Mouse (Mus musculus) heart, adult 9 months (tissue): ENCODE data around the gene F11r.

Experiments used
- DNase-seq, 2 experiments: peaks; one replicate each; pipeline ENCODE4 v3.0.0; 2022; ENCODE audit warnings: low spot score in 2 of 2

The F11r gene

DNA sequence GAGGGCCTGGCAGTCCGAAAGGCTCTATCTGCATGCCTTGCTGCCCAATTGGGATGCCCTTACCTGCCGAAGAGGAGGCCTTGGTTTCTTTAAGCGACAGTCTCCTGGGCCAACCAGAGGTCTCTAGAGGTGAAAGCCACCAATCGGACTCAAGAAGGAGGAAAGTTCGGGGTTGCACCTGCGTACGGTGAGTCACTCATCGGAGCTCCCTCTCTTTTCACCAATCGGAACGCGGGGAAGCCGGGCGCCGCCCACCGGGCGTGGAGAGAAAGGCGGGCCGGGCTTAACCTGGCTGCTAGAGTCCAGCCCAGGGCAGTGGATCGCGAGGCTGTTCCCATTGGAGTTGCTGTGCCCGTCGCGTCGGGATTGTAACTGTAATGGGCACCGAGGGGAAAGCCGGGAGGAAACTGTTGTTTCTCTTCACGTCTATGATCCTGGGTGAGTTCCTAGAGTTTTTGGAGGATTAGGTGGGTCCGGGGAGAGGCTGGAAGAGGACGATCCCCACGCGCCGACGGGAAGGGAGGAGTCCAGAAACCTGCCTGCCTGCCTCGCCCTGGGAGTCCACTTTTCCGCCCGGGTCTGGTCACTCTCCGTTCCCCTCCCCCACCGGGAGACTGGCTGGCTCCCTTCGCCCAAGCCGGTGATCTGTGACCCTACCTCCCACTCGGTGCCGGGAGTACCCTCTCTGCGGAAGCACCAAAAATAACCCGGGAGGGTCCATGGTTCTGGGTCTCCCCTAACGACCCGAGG, at the start of gene F11r:
Gene F11r, plus strand, starts transcription at position 272 of the 750 bp plus-strand sequence.
- peak; percentile 82 to 87 for DNase-seq

DNA sequence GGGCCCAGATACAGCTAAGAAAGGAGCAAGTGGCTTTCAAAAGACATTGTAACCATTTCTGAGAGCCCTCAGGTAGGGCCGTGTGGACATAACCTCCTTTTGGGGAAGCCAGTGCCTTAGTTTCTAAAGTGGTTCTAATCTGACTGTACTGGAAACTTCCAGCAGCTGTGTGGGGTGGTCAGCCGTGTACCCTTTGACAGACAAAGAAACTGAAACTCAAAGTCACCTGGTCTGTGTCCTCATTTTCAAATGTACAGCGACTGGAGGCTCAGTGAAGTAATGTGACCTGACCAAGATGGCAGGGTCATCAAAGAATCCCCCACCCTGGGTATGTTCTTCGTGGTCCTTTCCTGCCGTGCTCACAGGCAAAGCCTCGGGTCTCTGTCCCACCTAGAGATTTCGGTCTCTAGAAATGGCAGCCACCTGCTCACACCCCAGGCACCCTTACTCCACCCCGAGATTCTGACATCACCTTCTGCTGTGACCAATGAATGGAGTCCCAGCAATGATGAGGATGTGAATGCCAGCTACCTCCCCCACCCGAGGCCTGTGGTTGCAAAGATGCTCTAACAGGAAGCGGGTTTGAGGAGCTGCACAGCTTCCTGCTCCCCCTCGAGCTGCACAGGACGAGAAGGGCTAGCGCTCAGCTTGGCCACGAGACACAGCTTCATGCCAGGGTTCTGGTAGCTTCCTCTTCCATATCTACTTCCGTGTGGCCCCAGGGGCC, 48.8 kb upstream of the F11r start, which contains the start of gene Arhgap30:
Gene Arhgap30, plus strand, starts transcription at position 579 of the 727 bp plus-strand sequence.
- DNase-seq = peak; percentile 49 to 82

GRCm38 (mm10) chr1:171390101-171390500, 47.2 kb upstream of the F11r start:
- DNase-seq = peak; percentile 34 to 62

GRCm38 (mm10) chr1:171401821-171402220, 35.5 kb upstream of the F11r start:
- DNase-seq = no peak

DNA sequence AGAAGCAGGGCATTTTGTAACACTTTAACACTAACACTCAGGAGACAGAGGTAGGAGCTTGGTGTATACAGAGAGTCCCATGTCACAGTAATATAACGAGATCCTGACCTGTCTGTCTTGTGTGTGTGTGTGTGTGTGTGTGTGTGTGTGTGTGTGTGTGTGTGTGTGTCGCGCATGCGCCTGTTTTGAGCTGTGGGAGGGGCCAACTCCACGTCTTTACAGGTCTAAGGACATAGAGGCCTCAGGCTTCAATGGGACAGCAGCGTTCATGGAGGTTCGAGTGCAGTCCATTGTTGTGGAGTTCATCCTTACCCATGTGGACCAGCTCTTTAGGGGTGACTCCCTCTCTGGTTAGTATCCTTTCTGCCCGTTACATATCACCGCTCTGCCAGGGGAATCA, 34.3 kb upstream of the F11r start:
- DNase-seq = no peak

DNA sequence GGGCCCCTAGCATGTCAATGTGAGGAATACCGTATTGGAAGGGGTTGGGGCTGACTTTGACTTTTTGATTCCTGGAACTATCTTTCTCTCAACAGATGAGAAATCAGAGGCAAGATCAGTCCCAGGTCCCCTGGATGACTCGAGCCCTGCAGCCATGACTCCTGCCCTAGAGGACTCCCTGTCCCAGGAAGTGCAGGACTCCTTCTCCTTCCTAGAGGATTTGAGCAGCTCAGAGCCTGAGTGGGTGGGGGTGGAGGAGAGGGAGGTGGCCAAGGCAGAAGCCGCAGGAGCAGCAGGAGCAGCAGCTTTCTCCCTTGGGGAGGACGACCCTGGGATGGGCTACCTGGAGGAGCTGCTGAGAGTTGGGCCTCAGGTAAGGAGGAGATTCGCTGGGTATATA, 30.1 kb upstream of the F11r start:
- no peak for DNase-seq

GRCm38 (mm10) chr1:171410231-171410630, 27.1 kb upstream of the F11r start:
- DNase-seq = no peak

GRCm38 (mm10) chr1:171410947-171411484, 26.3 kb upstream of the F11r start, which contains the start of gene Usf1:
Gene Usf1 (plus strand): TSS chr1:171411313.
- peak; percentile 94 to 95 for DNase-seq

DNA sequence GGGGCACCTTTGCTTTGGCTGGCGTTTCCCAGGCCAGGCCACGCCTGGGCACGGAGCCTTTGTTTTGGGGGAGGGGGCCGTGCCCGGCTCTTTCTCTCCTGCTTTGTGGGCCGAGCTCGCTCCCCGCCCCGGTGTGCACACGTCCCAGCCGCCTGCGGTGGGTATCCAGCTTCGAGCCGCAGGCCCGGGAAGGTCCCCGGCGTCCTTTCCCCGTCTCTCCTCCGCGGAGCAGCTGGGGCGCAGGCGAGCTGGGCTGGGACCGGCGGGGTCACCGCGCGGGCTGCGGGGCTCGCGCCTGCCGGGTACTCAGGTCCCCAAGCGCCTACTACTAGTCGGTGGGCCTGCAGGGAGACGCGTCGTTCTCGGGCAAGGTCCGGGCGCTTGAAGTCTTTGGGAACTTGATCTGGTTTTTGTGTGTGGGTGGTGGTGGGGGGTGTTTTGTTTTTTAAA, 25.8 kb upstream of the F11r start:
- no peak for DNase-seq

GRCm38 (mm10) chr1:171412001-171412441, 25.3 kb upstream of the F11r start:
- DNase-seq = peak; percentile 39 to 48

DNA sequence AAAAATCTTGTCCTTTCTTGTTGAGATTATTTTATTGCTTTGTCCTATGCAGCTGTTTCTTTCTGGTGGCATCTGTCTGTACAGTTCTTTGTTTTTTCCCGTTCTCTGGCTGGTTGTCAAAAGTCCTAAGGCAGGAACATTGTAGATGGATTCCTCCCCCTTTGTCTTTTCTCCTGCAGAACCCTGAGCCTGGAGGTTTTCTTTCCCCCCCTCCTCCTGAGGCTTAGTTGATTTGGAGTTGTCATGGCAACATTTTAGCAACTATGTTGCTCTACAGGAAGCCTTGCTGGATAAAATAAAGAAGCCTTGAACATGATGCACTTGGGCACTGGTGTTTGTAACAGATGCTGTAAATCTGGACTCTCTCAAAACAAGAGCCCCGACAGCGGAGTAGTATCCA, 24.9 kb upstream of the F11r start:
- DNase-seq = peak; percentile 26 to 39

DNA sequence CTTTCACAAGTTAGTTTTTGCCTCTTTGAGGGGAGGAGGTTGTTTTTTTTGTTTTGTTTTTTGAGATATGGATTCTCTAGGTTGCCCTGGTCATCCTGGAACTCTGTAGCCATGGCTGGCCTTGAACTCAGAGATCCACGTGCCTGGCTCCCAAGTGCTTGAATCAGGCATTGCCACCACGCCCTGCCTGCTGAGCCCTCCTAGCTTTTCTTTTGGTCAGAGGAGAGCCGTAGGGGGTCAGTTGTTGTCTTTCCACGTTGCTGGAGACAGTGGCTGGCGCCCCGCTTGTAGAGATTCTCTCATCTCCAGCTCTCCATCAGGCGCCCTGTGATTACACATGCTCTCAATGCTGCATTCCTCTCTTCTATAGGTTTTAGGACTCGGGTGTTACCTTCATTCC, 23.7 kb upstream of the F11r start:
- no peak for DNase-seq

DNA sequence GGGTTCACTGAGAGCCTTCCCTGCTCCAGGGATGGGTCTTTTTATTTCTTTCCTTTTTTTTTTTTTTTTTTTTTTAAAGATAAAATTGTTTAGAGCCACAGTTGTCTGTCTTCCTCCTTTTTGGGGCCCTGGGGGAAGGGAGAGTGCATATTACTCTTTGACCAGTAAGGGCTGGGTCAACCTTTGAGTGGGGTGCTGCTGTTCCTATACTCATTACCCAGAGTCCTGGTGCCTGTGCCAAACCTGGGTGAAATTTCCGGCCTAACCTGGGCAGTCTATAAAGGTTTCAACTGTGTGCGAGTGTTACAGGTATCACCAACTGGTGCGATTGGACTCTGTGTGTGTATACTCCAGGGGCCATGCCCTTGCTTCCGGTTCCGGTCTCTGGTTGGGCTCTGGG, 18.7 kb upstream of the F11r start, which contains the start of gene Tstd1:
Gene Tstd1, plus strand, starts transcription at position 213 of the 400 bp plus-strand sequence.
- no peak for DNase-seq

DNA sequence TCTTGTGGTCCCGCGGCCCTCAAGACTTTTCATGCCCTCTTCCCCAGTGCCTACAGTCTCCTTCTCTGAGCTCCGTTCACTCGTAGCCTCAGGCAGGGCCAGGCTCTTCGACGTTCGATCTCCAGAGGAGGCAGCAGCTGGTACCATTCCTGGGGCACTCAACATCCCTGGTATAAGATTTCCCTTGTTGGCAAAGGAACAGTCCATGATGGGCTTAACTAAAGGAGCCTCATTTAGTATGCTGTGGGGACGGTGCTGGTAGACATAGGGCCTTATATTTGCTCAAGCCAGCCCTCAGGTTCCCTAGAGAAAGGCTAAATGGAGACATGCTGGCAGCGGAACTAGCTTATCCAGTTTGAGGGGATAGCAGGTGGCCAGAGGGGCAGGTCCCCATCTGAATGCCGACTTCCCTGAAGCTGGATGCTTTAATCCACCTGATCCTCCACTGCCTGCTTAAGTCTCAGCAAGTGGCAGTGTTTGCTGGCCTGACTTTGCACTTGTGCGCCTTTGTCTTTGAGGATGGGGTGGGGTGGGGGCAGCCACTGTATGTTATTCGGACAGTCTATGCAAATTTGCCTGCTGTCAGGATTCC, 17.9 kb upstream of the F11r start:
- no peak for DNase-seq

- DNase-seq = no peak
Observed at GRCm38 (mm10) chr1:171419905-171420304, 17.4 kb upstream of the F11r start.

DNA sequence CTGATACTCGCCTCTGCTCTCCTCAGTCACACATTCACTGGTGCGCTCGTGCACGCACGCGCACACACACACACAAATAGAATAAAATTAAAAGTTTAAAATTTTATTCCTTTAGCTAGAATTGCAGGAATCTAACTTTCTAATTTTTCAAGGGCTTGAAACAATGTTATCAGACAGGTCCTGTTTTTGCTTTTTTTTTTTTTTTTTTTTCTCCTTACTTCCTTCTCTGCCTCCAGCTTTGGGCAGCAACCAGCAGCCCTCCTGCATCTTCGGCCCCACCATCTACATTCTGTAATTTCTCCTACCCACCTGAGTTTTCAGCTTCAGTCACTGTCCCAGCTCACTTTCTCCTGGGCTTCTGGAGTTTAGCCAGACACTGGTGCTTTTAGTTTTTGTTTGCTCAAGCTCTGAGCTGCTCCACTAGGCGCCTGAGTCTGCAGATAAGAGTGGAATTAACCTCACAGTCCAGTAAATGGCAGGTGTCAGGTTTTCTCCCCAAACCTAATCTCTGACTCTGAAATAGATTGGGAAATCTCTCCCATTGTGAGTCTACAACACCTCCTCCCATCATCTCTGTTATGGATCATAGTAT, 14.7 kb upstream of the F11r start:
- DNase-seq = no peak

DNA sequence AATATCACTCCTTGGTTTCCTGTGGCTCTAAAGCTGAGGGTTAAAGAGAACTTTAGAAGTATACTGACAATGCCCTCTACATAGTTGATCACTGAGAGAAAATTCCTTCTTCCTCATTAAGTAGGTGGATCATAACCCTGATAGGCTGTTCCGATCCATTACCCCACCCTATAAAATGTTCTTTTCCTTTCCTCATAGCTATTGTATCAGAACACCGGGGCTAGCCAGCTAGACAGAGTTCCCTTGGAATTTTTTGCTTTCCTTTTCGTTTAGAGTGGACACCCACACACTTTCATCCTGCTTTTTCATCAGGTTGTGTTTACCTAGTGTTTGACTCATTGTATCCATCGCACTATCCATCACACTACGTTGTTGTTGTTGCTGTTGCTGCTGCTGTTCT, 12.7 kb upstream of the F11r start:
- DNase-seq = no peak

DNA sequence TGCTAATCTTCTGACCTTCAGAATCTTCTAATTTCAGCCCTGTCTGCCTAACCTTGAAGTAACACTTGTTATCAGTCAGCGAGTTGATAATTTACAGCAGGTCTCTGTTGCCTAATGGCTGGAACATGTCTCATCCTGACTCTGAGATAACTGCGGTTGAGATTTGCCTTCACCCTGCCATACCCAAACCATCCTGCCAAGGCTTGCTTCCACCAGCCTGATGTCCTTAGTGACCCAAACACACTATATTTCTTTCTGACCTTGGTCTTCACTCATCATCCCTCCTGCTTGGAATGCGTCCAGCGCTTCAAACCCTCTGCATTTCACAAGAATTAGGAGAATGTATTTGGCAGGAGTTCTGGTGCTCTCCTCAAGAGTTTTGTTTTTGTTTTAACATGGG, 12.2 kb upstream of the F11r start:
- peak in 1 of 2 experiments; percentile 31 for DNase-seq

- no peak for DNase-seq
Observed at GRCm38 (mm10) chr1:171432158-171432557, 5.2 kb upstream of the F11r start.

DNA sequence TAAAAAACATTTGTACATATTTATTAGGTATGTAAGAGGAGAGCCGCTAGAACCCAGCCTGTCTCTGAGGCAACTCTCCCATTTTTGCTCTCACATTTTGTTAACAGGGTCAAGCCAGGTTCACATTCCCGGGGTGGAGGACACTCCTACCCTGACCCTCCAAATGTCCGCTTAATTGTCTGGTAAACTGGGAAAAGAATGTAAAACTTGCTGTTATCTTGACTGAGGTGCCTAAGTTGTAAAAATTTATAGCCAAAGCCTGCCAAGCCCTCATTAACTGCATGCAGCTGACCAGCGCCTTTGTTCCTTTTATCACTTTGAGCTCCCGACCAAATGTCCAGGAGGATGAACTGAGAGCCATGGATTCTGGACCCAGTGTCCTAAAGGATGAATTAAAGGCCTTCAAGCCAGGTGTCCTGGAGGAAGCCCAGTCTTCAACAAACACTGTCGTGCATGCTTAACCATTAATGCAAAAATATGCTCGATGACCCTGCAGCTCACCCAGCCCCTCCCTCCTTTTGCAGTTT, 2.0 kb upstream of the F11r start:
- DNase-seq = no peak

GRCm38 (mm10) chr1:171435974-171436373, 1.4 kb upstream of the F11r start:
- no peak for DNase-seq
